Mouse (Mus musculus) heart, adult 11 months (tissue): ENCODE measurements around the gene Poll.

Experiments used
- DNase-seq: peaks from one replicate; pipeline ENCODE4 v3.0.0; 2022

The Poll gene

DNA sequence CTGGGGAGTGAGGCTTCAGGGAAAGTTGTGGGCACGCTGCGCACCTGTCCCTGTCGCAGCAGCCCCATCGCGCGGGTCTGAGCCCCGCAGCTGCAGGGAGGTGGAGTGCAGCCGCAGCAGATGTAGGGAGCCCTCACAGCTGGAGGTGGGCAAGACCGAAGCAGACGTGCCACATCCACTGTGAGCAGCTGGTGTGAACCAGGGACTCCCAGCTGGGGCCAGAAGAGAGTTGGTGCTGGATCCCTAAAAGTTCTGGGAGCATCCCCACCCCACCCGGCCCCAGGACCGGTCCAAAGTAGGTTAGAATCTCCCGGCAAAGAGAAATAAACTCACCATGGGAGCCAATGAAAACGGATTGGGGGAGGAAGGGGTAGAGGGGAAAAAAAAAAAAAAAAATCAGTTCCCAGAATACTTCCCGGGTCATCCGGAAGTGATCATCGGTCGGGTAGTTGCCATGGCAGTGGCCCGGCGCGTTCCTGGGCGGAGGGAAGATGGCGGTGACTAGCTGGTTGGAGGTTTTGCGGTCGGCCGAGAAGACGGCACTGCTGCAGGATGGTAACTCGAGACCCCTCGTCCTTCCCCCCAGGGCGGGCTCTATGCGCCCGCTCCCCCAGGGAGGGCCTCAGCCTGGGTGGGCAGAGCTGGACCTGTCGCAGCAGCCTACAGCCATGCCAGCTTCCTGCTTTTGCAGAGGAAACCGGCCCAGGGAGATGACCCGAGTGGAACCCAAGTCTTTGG, at the start of gene Poll, which contains the start of gene Gm17018:
Poll (minus strand) TSS at position 379 of the 738 bp plus-strand sequence.
Gm17018 (plus strand) TSS at position 463 of the 738 bp plus-strand sequence.
- DNase-seq, result peak; percentile 98

- DNase-seq, result no peak
These were observed 48.5 kb upstream of the Poll start for GRCm38 (mm10) chr19:45608648-45609339.

DNA sequence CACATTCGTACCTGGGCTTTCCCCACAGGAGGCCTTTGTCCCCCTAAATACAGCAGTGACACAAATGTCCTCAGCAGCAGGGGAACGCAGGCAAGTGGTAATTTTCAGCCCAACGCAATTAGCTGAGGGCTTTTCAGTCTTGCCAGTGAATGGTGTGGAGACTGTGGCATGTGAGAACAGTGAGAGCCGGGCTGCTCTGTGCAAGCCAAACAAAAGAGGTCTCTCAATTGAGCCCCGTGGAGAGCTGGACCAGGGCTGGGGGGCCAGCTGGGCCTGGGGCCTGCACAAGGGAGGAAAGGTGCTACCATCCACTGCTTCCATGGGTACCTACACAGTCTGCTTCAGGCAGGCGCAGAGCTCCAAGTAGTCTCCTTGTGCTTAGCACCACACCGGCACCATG, 47.1 kb upstream of the Poll start:
- no peak for DNase-seq

DNA sequence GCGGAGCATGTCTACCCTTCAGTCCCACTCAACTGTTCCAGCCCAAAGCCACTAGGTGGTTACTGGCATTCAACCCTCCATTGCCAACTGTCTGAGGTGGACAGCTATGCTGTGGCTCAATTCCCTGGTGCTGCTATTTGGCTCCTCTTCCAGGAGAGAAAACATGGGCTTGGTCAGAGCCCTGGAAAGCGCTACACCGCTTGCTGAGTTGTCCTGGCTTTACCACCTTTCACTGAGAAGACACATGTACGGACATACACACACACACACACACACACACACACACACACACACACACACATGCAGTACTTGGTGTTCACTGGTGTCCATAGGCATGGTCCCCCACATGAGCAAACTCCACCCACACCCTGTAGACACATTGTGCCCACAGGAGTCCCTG, 46.4 kb upstream of the Poll start:
- no peak for DNase-seq

DNA sequence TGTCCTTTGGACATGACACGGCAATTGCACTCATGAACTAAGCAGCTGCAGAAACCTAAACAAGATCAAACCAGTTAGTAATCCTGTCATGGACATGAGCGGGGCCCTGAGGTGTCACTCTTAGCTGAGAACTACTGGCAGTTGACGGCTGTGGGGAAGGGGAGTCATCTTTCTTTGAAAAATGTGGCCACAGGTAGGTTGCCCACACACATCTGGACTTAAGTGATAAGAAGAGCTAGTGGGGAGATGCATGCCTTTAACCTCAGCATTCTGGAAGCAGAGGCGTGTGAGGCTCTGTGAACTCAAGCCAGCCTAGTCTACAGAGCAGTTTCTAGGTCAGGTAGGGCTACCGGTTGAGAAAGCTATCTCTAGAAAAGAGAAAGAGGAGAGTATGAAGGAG, 42.3 kb upstream of the Poll start:
- DNase-seq, result no peak

- DNase-seq, result no peak
These were observed 36.8 kb upstream of the Poll start for GRCm38 (mm10) chr19:45597106-45597505.

GRCm38 (mm10) chr19:45596434-45596833, 36.1 kb upstream of the Poll start:
- no peak for DNase-seq

DNA sequence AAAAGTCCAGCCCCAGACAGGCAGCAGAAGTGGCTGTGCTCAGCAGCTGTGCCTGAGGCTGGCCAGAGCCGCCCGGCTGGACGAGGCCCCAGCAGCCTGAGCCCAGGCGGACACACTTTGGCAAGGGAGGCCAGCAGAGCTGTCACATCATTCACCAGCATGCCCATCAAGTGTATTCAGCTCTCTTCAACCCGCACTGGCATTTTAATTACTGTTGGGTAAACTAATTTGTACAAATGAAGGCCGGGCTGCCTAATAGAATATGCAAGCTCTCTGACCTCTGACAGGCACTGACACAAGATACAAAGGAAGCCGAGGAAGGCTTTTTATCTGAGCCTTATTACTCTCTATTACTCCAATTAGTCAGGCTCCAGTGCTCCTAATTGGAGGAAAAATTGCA, 35.7 kb upstream of the Poll start:
- DNase-seq, result peak; percentile 94

DNA sequence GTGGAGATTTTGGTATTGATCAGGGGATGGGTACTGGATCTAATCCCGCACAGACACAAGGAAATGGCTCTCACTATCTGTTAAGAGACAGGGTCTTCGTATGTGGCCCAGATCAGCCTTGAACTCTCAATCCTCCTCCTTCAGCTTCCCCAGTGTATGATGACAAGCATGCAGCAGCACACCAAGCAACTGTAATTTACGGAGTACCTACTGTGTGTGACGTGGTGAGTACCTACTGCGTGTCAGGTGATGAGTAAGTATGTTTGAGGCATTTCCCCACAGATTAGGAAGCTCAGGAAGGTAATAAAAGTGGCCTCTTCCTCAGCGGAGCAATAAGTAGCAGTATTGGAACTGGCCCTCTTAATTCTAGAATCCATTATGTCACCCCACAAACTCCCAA, 35.1 kb upstream of the Poll start:
- DNase-seq, result no peak

GRCm38 (mm10) chr19:45594079-45594478, 33.7 kb upstream of the Poll start:
- DNase-seq, result peak; percentile 87

DNA sequence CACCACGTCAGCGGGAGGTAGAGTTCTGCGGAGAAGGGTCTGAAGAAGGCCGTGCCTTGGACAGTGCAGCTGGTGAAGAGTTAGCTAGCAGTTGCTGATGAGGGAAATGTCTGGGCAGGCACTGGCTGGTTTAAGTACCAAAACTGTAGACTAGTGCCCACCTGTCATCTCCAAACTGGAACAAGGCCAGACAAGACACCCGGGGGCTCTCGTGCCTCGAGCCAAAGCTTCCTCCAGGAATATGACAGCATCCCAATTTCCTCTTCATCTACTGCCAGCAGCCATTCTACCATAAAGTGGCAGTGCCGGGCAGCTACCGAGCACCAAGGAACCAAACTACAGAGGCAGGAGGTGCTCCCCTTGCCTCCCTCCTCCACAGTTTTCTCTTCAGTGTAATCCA, 32.6 kb upstream of the Poll start:
- DNase-seq, result no peak

GRCm38 (mm10) chr19:45591704-45592103, 31.4 kb upstream of the Poll start:
- DNase-seq, result peak; percentile 97

- DNase-seq, result no peak
These were observed 29.4 kb upstream of the Poll start for GRCm38 (mm10) chr19:45589761-45590160.

GRCm38 (mm10) chr19:45587509-45588292, 27.4 kb upstream of the Poll start:
- DNase-seq, result peak; percentile 95

DNA sequence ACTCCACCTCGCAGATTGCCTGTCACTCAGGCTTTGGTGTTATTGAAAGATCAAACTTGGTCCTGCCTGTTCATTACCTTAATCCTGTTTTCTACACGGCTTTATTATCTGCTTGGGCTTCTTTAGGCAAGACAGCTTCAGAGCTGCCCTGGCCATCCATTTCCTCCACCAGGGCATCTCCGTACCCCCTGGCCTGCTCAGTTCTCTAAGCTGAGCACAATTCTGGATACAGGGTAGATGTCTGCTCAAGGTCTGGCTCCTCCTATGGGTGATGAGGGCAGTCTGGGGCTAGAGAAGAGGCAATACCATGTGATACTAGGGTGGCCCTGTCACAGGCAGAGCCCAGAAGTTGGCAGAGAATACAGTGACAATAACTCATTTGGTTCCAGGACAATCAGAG, 26.5 kb upstream of the Poll start:
- DNase-seq, result peak; percentile 90

GRCm38 (mm10) chr19:45584856-45585620, 24.7 kb upstream of the Poll start:
- DNase-seq, result peak; percentile 91

GRCm38 (mm10) chr19:45583136-45583535, 22.8 kb upstream of the Poll start:
- DNase-seq, result no peak

DNA sequence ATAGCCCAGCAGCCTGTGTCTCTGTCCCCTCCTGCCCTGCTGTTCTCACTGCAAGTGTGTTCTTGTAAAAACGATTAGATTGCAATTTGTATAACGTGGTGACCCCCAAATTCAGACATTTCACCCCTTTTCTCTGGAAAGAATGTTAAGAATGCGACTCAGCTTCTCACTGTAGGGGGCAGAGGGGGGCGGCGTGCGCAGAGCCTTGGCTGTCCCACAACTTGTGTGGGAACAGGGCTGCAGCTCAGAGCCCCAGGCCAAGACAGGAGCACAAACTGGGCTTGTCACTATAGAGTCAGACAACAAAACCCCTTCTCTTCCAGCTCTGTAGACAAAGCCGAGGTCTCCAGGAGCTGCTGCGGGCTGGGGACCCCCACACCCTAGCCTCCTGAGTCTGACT, 21.8 kb upstream of the Poll start:
- no peak for DNase-seq

- peak; percentile 93 for DNase-seq
These were observed 20.9 kb upstream of the Poll start for GRCm38 (mm10) chr19:45581257-45581656.

DNA sequence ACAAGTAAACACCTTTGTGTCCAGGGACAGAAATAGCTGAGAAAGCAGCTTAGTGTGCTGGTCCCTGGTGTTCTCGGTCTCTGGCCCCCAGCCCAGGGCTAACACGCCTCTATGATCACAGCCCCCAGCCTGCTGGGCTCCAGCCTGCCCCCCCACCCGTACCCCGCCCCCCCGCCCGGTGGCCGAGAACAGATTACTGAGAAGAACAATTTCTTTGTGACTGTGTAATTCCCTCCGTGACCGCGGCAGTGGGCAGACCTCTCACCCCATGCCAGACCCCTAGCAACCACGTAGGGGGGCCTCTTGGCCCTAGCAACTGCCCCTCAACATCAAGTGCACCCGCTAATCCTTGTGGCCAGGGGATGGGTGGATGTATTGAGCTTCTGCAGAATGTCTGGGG, 19.9 kb upstream of the Poll start:
- DNase-seq, result peak; percentile 92

- peak; percentile 94 for DNase-seq
These were observed 19.1 kb upstream of the Poll start for GRCm38 (mm10) chr19:45579416-45579815.

GRCm38 (mm10) chr19:45578976-45579375, 18.6 kb upstream of the Poll start:
- no peak for DNase-seq
